Mouse (Mus musculus) C2C12 (cell line): Measurements from ENCODE around the gene Tuba1a. TPM values are rescaled to one million over a fixed set of nuclear protein-coding genes. Genes with fewer than 3 reads are reported as not detected.

Experiments used
- H3K27me3 ChIP-seq: one replicate; pipeline ENCODE4 v1.6.1; 2011; ENCODE audit not compliant: control insufficient read depth, insufficient read depth, insufficient read length
- H3K36me3 ChIP-seq: one replicate; pipeline ENCODE4 v1.6.1; 2011; ENCODE audit not compliant: control insufficient read depth, insufficient read depth
- H3K4me3 ChIP-seq: one replicate; pipeline ENCODE4 v1.5.1; 2011; ENCODE audit warnings: mild to moderate bottlenecking, control low read depth; ENCODE audit not compliant: poor library complexity, insufficient read depth, severe bottlenecking
- H3K79me2 ChIP-seq: one replicate; pipeline ENCODE4 v1.6.1; 2011; ENCODE audit not compliant: control insufficient read depth, insufficient read depth
- H3K79me3 ChIP-seq: one replicate; pipeline ENCODE4 v1.6.1; 2011; ENCODE audit warnings: low read depth, control low read depth
- H3ac ChIP-seq: one replicate; pipeline ENCODE3; 2011; ENCODE audit warnings: low read depth; ENCODE audit not compliant: control insufficient read depth, insufficient read length
- CEBPB ChIP-seq: IDR thresholded peaks from one replicate; pipeline ENCODE4 v1.6.1; 2011; ENCODE audit warnings: low read depth, mild to moderate bottlenecking, control low read depth, moderate library complexity
- CTCF ChIP-seq: IDR thresholded peaks from one replicate; pipeline ENCODE4 v1.5.1; 2011; ENCODE audit not compliant: control insufficient read depth, insufficient read depth, insufficient read length
- FOSL1 ChIP-seq: IDR thresholded peaks from one replicate; pipeline ENCODE4 v1.8.0; 2011; ENCODE audit warnings: mild to moderate bottlenecking, low read length; ENCODE audit not compliant: poor library complexity, insufficient read depth, severe bottlenecking
- MAX ChIP-seq: IDR thresholded peaks from one replicate; pipeline ENCODE4 v1.6.1; 2011; ENCODE audit warnings: mild to moderate bottlenecking, control low read depth
- MYOD1 ChIP-seq: IDR thresholded peaks from one replicate; pipeline ENCODE4 v1.6.1; 2011; ENCODE audit warnings: low read depth; ENCODE audit not compliant: control insufficient read depth, insufficient read length
- MYOG ChIP-seq: IDR thresholded peaks from one replicate; pipeline ENCODE4 v1.6.1; 2011; ENCODE audit not compliant: control insufficient read depth, insufficient read length; ENCODE audit errors: extremely low read depth
- USF1 ChIP-seq: IDR thresholded peaks from one replicate; pipeline ENCODE4 v1.6.1; 2011; ENCODE audit warnings: low read depth, mild to moderate bottlenecking, control low read depth, moderate library complexity
- polyA plus RNA-seq: library from polyadenylated mRNA; unstranded; fragments of >200 nt; fragmentation: generic; extraction: Trizol; gene quantifications from one replicate; pipeline ENCODE4 v1.2.1, GENCODE M21; 2012; ENCODE audit warnings: missing spikeins

Tuba1a gene
- polyA plus RNA-seq, 1 experiment = 2,758 TPM

DNA sequence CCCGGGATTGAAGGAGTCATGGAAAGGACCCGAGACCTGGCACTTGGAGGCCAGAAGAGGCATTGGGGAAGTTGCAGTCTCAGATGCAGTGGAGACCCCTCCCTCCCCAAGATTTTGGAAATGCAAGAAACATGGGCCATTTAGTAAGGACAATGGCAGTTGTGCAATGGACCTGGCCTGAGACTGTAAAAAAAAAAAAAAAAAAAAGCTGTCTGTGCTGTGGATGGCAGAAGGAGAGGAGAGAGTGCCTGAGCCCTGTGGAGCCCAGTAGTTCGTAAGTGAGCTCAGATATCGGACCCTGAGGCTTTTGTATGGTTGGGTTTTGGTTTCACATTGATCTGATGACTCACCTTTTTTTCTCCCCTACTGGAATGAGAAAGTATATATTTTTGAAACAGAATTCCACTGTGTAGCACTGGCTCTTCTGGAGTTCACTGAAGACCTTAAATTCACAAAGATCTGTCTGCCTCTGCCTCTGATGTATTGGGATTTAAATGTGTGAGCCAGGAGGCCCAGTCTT, 5.5 kb upstream of the Tuba1a start:
- H3K36me3 ChIP-seq = no peaks in the 10 kb centered on the region
- no peak overlapping the region for H3ac ChIP-seq
- H3K79me3 ChIP-seq = no peaks in the 10 kb centered on the region
- H3K4me3 ChIP-seq = no peak overlapping the region
- TF ChIP-seq CTCF = no peak
- no peak for TF ChIP-seq FOSL1
- TF ChIP-seq MYOG = no peak
- no peak for TF ChIP-seq CEBPB
- TF ChIP-seq MAX = no peak
- TF ChIP-seq MYOD1 = no peak
- no peak for TF ChIP-seq USF1
- no peaks in the 10 kb centered on the region for H3K79me2 ChIP-seq
- no peaks in the 10 kb centered on the region for H3K27me3 ChIP-seq

DNA sequence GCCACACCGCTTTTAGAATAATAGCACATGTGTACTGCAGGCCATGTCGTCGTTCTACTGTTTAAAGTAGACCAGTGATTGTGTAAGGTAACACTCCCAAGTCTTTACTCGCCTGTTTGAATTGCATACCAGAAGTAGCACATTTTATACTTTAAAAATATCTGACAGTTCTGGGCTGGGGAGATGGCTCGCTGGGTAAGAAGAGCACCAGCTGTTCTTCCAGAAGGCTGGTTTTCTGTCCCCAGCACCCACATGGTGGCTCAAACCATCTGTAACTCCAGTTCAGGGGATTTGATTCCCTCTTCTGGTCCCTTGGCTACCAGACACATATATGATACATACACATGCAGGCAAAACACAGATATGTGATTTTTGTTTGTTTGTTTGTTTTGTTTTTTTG, 4.0 kb upstream of the Tuba1a start:
- Histone ChIP-seq H3K79me3 (peaks cover 8% of the 10 kb centered on the region), H3K4me3 (no peak overlapping the region), H3K79me2 (peaks cover 9% of the 10 kb centered on the region), H3ac (no peak overlapping the region), H3K27me3 (no peaks in the 10 kb centered on the region), H3K36me3 (peaks cover under 1% of the 10 kb centered on the region)
- no peak for TF ChIP-seq CEBPB
- no peak for TF ChIP-seq USF1
- TF ChIP-seq MAX = no peak
- TF ChIP-seq MYOG = no peak
- TF ChIP-seq CTCF = no peak
- no peak for TF ChIP-seq FOSL1

DNA sequence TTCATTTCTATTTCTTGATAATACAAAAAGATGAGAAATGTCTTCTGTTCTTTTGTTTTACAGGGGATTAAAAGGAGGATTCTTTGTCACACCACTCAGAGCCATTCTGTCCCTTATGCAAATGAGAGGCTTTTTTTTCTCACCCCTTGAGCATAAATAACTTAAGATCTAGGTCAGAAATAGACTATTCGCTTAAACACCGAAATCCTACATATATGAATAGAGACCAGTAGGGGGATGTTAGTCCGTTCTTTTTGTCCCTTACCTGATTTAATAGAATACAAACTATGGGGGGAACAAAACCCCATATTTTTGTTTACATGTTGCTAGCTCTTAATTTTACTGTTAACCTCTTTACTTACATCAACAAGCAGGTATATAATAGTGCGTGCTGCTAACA, 2.5 kb upstream of the Tuba1a start:
- peaks cover 24% of the 10 kb centered on the region for H3K79me2 ChIP-seq
- peaks cover 14% of the 10 kb centered on the region for H3K36me3 ChIP-seq
- no peak overlapping the region for H3K4me3 ChIP-seq
- TF ChIP-seq MYOD1 = no peak
- TF ChIP-seq CEBPB = no peak
- TF ChIP-seq USF1 = no peak
- H3ac ChIP-seq = no peak overlapping the region
- no peaks in the 10 kb centered on the region for H3K27me3 ChIP-seq
- H3K79me3 ChIP-seq = peaks cover 21% of the 10 kb centered on the region

DNA sequence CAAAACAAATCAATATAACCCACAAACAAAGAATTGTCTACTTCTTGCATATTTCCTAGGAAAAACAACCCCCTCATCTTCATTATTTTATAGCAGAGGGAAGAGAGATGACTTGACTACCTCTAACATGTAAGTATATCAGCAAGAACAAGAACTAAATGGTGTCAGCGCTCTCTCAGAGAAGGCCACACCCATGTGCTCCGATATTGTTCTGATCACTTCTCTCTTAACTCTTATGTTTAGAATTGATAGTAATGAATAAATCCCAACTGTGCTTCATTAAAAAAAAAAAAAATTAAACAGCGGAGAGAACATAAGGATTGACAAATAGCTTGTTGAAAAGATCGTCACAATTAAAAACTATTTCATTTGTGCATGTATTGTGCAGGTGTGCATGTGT, 1.8 kb upstream of the Tuba1a start:
- peaks cover 22% of the 10 kb centered on the region for H3K79me3 ChIP-seq
- no peaks in the 10 kb centered on the region for H3K27me3 ChIP-seq
- no peak overlapping the region for H3ac ChIP-seq
- peaks cover 26% of the 10 kb centered on the region for H3K79me2 ChIP-seq
- H3K36me3 ChIP-seq = peaks cover 17% of the 10 kb centered on the region
- TF ChIP-seq MYOD1 (no peak), CTCF (no peak), FOSL1 (no peak), MYOG (no peak), USF1 (no peak), MAX (no peak), CEBPB (no peak)
- H3K4me3 ChIP-seq = no peak overlapping the region

DNA sequence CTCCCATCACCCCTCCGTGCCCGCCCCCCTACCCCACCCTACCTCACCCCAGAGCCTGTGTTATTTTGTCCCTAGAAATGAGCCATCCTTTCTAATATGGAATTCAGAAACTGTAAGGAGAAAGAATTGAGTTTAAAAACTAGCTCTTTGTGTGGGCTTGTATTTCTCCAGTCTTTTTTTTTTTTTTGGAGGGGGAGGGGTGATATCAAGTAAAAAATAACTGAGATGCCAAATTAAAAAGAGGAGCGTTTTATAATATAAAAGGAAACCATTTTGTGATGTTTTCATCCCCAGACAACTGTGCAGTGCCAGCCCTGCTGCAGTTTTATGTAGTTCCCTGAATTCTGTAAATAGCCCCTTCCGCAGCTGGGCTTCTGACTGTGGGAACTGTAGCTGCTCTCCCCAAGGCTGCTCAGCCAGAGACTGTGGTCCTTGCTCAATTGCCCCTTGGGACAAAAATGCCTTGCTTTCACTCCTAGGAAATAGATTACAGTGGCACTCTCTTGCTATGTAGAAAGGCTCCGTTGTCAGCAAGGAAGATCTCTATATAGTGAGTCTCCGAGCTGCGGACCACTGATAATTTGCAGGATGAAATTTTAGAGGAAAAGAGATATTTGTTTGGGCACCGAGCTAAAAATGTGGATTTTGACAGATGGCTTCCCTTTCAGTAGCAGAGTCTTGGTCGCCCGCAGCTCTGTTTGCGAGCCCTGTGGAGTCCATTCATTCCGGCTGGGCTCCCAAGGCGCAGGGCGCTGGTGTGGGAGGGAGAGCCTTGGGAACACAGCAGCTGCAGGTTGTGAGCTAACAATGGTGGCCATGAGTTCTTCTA, 1.1 kb upstream of the Tuba1a start:
- no peaks in the 10 kb centered on the region for H3K27me3 ChIP-seq
- peaks cover 19% of the 10 kb centered on the region for H3K36me3 ChIP-seq

More for the DNA sequence above, 1.1 kb upstream of the Tuba1a start:
- Histone ChIP-seq H3ac (no peak overlapping the region), H3K4me3 (no peak overlapping the region), H3K79me2 (peaks cover 26% of the 10 kb centered on the region), H3K79me3 (peaks cover 22% of the 10 kb centered on the region)
- TF ChIP-seq CTCF (no peak), FOSL1 (no peak), CEBPB (no peak), MYOG (no peak), USF1 (no peak), MYOD1 (no peak), MAX (no peak)
